Mouse (Mus musculus) layer of hippocampus, adult 9-10 months (tissue): ENCODE results near the gene Dgkd.
A peak's percentile ranks its signal among the peaks of the same experiment; 100 is the strongest.
"Not testable (repeated sequence)": the region's sequence is repeated elsewhere in the genome, so short reads cannot be mapped to it uniquely, and the experiment has no call there.

Experiments used
- DNase-seq: peaks from one replicate; pipeline ENCODE4 v3.0.0; 2022; ENCODE audit warnings: low spot score

The Dgkd gene

GRCm38 (mm10) chr1:87852892-87853600 lies at the start of gene Dgkd:
TSS of gene Dgkd (plus strand) at chr1:87853287.
- DNase-seq: no peak

- DNase-seq: no peak
Measured at GRCm38 (mm10) chr1:87803576-87803975, 49.5 kb upstream of the Dgkd start, which contains the start of gene Sag. TSS of gene Sag (plus strand) at chr1:87803680.

GRCm38 (mm10) chr1:87807751-87808150 lies 45.3 kb upstream of the Dgkd start:
- DNase-seq: no peak

- DNase-seq: no peak
Measured at GRCm38 (mm10) chr1:87811391-87811790, 41.7 kb upstream of the Dgkd start.

GRCm38 (mm10) chr1:87812061-87812460 lies 41.0 kb upstream of the Dgkd start:
- DNase-seq: no peak

- peak; percentile 68 for DNase-seq
Measured at GRCm38 (mm10) chr1:87813155-87813554, 39.9 kb upstream of the Dgkd start.

- no peak for DNase-seq
Measured at GRCm38 (mm10) chr1:87813681-87814080, 39.4 kb upstream of the Dgkd start.

- DNase-seq: no peak
Measured at GRCm38 (mm10) chr1:87824420-87824995, 28.6 kb upstream of the Dgkd start.

- no peak for DNase-seq
Measured at GRCm38 (mm10) chr1:87825281-87825680, 27.8 kb upstream of the Dgkd start.

- DNase-seq: no peak
Measured at GRCm38 (mm10) chr1:87825991-87826390, 27.1 kb upstream of the Dgkd start.

- DNase-seq: no peak
Measured at GRCm38 (mm10) chr1:87826474-87826873, 26.6 kb upstream of the Dgkd start.

- not testable (repeated sequence) for DNase-seq
Measured at GRCm38 (mm10) chr1:87827476-87827875, 25.6 kb upstream of the Dgkd start.

GRCm38 (mm10) chr1:87828185-87828584 lies 24.9 kb upstream of the Dgkd start:
- no peak for DNase-seq

- DNase-seq: no peak
Measured at GRCm38 (mm10) chr1:87828926-87829580, 24.0 kb upstream of the Dgkd start.

- DNase-seq: no peak
Measured at GRCm38 (mm10) chr1:87829621-87830211, 23.4 kb upstream of the Dgkd start.

GRCm38 (mm10) chr1:87836453-87836852 lies 16.6 kb upstream of the Dgkd start:
- no peak for DNase-seq

- no peak for DNase-seq
Measured at GRCm38 (mm10) chr1:87837018-87837417, 16.1 kb upstream of the Dgkd start.

GRCm38 (mm10) chr1:87840411-87841208 lies 12.5 kb upstream of the Dgkd start:
- DNase-seq: no peak

GRCm38 (mm10) chr1:87846801-87847474 lies 6.1 kb upstream of the Dgkd start:
- no peak for DNase-seq

- DNase-seq: no peak
Measured at GRCm38 (mm10) chr1:87847475-87848168, 5.5 kb upstream of the Dgkd start.
